Mouse (Mus musculus): ENCODE measurements around the gene Gm10271. TPM values are rescaled to one million over a fixed set of nuclear protein-coding genes. Genes with fewer than 3 reads are reported as not detected.

The Gm10271 gene
- total and polyA plus RNA-seq, 2 experiments from 2014 or later: not detected

- no peaks in the 10 kb centered on the region for H3K4me1 ChIP-seq (ENCODE audit: insufficient read depth, low read length)
- no peak overlapping the region for H3K4me3 ChIP-seq (ENCODE audit: low read depth, low read length)
- H3K9me3 ChIP-seq (ENCODE audit: low read length): no peaks in the 10 kb centered on the region
- no peak for ATAC-seq (ENCODE audit: low FRiP score)
- no peak for DNase-seq (ENCODE audit: low spot score)
- no peak for TF ChIP-seq CTCF (IDR thresholded peaks at IDR 0.05)
- no peak overlapping the region for H3K9ac ChIP-seq (replicated peaks; ENCODE audit: low read length, poor library complexity, severe bottlenecking)
- no peaks in the 10 kb centered on the region for H3K27me3 ChIP-seq (ENCODE audit: insufficient read depth, low read length)
- H3K36me3 ChIP-seq (ENCODE audit: insufficient read depth, low read length): no peaks in the 10 kb centered on the region
- H3K4me2 ChIP-seq (ENCODE audit: low read depth, low read length, poor library complexity, severe bottlenecking): no peak overlapping the region
- H3K27ac ChIP-seq (ENCODE audit: low read depth, low read length): no peak overlapping the region
- 77% methylated on average over 6 of the region's 6 CpGs for WGBS
These were observed 23.8 kb upstream of the Gm10271 start for GRCm38 (mm10) chr10:116996236-116996600.

GRCm38 (mm10) chr10:116995584-116996235 lies 23.3 kb upstream of the Gm10271 start:
- Histone ChIP-seq H3K4me1 (ENCODE audit: insufficient read depth, low read length) (no peaks in the 10 kb centered on the region), H3K27me3 (ENCODE audit: insufficient read depth, low read length) (no peaks in the 10 kb centered on the region), H3K27ac (ENCODE audit: low read depth, low read length) (no peak overlapping the region), H3K4me2 (ENCODE audit: low read depth, low read length, poor library complexity, severe bottlenecking) (no peak overlapping the region), H3K36me3 (ENCODE audit: insufficient read depth, low read length) (no peaks in the 10 kb centered on the region), H3K9ac (replicated peaks; ENCODE audit: low read length, poor library complexity, severe bottlenecking) (no peak overlapping the region), H3K9me3 (ENCODE audit: low read length) (no peaks in the 10 kb centered on the region), H3K4me3 (ENCODE audit: low read depth, low read length) (no peak overlapping the region)
- ATAC-seq (ENCODE audit: low FRiP score) (no peak), DNase-seq (ENCODE audit: low spot score) (no peak)
- 70% methylated on average over 6 of the region's 6 CpGs for WGBS
- TF ChIP-seq CTCF (IDR thresholded peaks at IDR 0.05): no peak

- ATAC-seq (ENCODE audit: low FRiP score) (no peak), DNase-seq (ENCODE audit: low spot score) (no peak)
- Histone ChIP-seq H3K27me3 (ENCODE audit: insufficient read depth, low read length) (no peaks in the 10 kb centered on the region), H3K4me1 (ENCODE audit: insufficient read depth, low read length) (no peaks in the 10 kb centered on the region), H3K36me3 (ENCODE audit: insufficient read depth, low read length) (no peaks in the 10 kb centered on the region), H3K27ac (ENCODE audit: low read depth, low read length) (no peak overlapping the region), H3K9ac (replicated peaks; ENCODE audit: low read length, poor library complexity, severe bottlenecking) (no peak overlapping the region), H3K9me3 (ENCODE audit: low read length) (no peaks in the 10 kb centered on the region), H3K4me2 (ENCODE audit: low read depth, low read length, poor library complexity, severe bottlenecking) (no peak overlapping the region), H3K4me3 (ENCODE audit: low read depth, low read length) (no peak overlapping the region)
- no peak for TF ChIP-seq CTCF (IDR thresholded peaks at IDR 0.05)
- 83% methylated on average over 5 of the region's 5 CpGs for WGBS
These were observed 22.8 kb upstream of the Gm10271 start for GRCm38 (mm10) chr10:116995162-116995561.

GRCm38 (mm10) chr10:116993971-116994370 lies 21.6 kb upstream of the Gm10271 start:
- Histone ChIP-seq H3K27ac (ENCODE audit: low read depth, low read length) (no peak overlapping the region), H3K4me1 (ENCODE audit: insufficient read depth, low read length) (no peaks in the 10 kb centered on the region), H3K9me3 (ENCODE audit: low read length) (no peaks in the 10 kb centered on the region), H3K9ac (replicated peaks; ENCODE audit: low read length, poor library complexity, severe bottlenecking) (no peak overlapping the region), H3K36me3 (ENCODE audit: insufficient read depth, low read length) (no peaks in the 10 kb centered on the region), H3K4me3 (ENCODE audit: low read depth, low read length) (no peak overlapping the region), H3K27me3 (ENCODE audit: insufficient read depth, low read length) (no peaks in the 10 kb centered on the region), H3K4me2 (ENCODE audit: low read depth, low read length, poor library complexity, severe bottlenecking) (no peak overlapping the region)
- no peak for TF ChIP-seq CTCF (IDR thresholded peaks at IDR 0.05)
- WGBS: 88% methylated on average over 8 of the region's 8 CpGs
- DNase-seq (ENCODE audit: low spot score) (no peak), ATAC-seq (ENCODE audit: low FRiP score) (no peak)

GRCm38 (mm10) chr10:116986264-116987082 lies 14.1 kb upstream of the Gm10271 start, which contains the start of gene Best3:
Best3 (plus strand) TSS chr10:116986314.
- peak within 1 kb of the TSS; percentile 12; the same call in 1 of the 2 replicates for H3K4me2 ChIP-seq (ENCODE audit: low read depth, low read length, poor library complexity, severe bottlenecking)
- no peak within 1 kb of the TSS for H3K9ac ChIP-seq (replicated peaks; ENCODE audit: low read length, poor library complexity, severe bottlenecking)
- H3K9me3 ChIP-seq (ENCODE audit: low read length): no peaks in the 10 kb centered on the region
- H3K36me3 ChIP-seq (ENCODE audit: insufficient read depth, low read length): no peaks in the 10 kb centered on the region
- H3K4me3 ChIP-seq (ENCODE audit: low read depth, low read length): no peak within 1 kb of the TSS
- no peaks in the 10 kb centered on the region for H3K27me3 ChIP-seq (ENCODE audit: insufficient read depth, low read length)
- H3K27ac ChIP-seq (ENCODE audit: low read depth, low read length): no peak within 1 kb of the TSS
- ATAC-seq (ENCODE audit: low FRiP score): peak; percentile 41; the same call in 1 of the 2 replicates
- no peaks in the 10 kb centered on the region for H3K4me1 ChIP-seq (ENCODE audit: insufficient read depth, low read length)
- peak; percentile 7 for DNase-seq (ENCODE audit: low spot score)
- WGBS: 26% methylated on average over 21 of the region's 21 CpGs
- no peak for TF ChIP-seq CTCF (IDR thresholded peaks at IDR 0.05)

- WGBS: 56% methylated on average over 12 of the region's 12 CpGs
- DNase-seq (ENCODE audit: low spot score): no peak
- TF ChIP-seq CTCF (IDR thresholded peaks at IDR 0.05): no peak
These were observed 12.4 kb upstream of the Gm10271 start for GRCm38 (mm10) chr10:116984836-116985235.

More at GRCm38 (mm10) chr10:116984836-116985235, 12.4 kb upstream of the Gm10271 start:
- no peak overlapping the region for H3K27ac ChIP-seq (ENCODE audit: low read depth, low read length)
- H3K36me3 ChIP-seq (ENCODE audit: insufficient read depth, low read length): no peaks in the 10 kb centered on the region
- no peaks in the 10 kb centered on the region for H3K27me3 ChIP-seq (ENCODE audit: insufficient read depth, low read length)
- ATAC-seq (ENCODE audit: low FRiP score): no peak
- no peaks in the 10 kb centered on the region for H3K9me3 ChIP-seq (ENCODE audit: low read length)
- H3K4me1 ChIP-seq (ENCODE audit: insufficient read depth, low read length): no peaks in the 10 kb centered on the region
- H3K9ac ChIP-seq (replicated peaks; ENCODE audit: low read length, poor library complexity, severe bottlenecking): no peak overlapping the region
- H3K4me3 ChIP-seq (ENCODE audit: low read depth, low read length): no peak overlapping the region
- H3K4me2 ChIP-seq (ENCODE audit: low read depth, low read length, poor library complexity, severe bottlenecking): no peak overlapping the region

Data from midbrain, postnatal 0 days (tissue).